Mouse (Mus musculus) embryonic facial prominence, embryonic 15.5 days (tissue): ENCODE results near the gene Zfand4. TPM values are rescaled to one million over a fixed set of nuclear protein-coding genes. Genes with fewer than 3 reads are reported as not detected.

ENCODE experiments used
- ATAC-seq: fragments of 200-750 bp; cut with Nextera tagmentation; 2 replicates; pipeline ENCODE4 v1.8.0; 2017; ENCODE audit warnings: low read depth, moderate TSS enrichment; ENCODE audit not compliant: insufficient number of reproducible peaks, low FRiP score, low TSS enrichment
- H3K27ac ChIP-seq: fragments of 300-500 bp; sonication (generic); replicated peaks from 2 replicates; pipeline ENCODE4 v1.5.1; 2015; ENCODE audit warnings: mild to moderate bottlenecking, inconsistent platforms
- H3K27me3 ChIP-seq: fragments of 300-500 bp; sonication (generic); 2 replicates; pipeline ENCODE4 v1.6.1; 2015; ENCODE audit warnings: inconsistent platforms
- H3K36me3 ChIP-seq: fragments of 300-500 bp; sonication (generic); 2 replicates; pipeline ENCODE4 v1.6.1; 2015; ENCODE audit warnings: mild to moderate bottlenecking, inconsistent platforms
- H3K4me1 ChIP-seq: fragments of 300-500 bp; sonication (generic); 2 replicates; pipeline ENCODE4 v1.6.1; 2015; ENCODE audit warnings: inconsistent platforms
- H3K4me2 ChIP-seq: fragments of 300-500 bp; sonication (generic); replicated peaks from 2 replicates; pipeline ENCODE4 v1.6.1; 2015; ENCODE audit warnings: mild to moderate bottlenecking, inconsistent platforms
- H3K4me3 ChIP-seq: fragments of 300-500 bp; sonication (generic); replicated peaks from 2 replicates; pipeline ENCODE4 v1.5.1; 2015; ENCODE audit warnings: mild to moderate bottlenecking, inconsistent platforms
- H3K9ac ChIP-seq: fragments of 300-500 bp; sonication (generic); 2 replicates; pipeline ENCODE4 v1.6.1; 2015; ENCODE audit warnings: inconsistent platforms
- H3K9me3 ChIP-seq: fragments of 300-500 bp; sonication (generic); replicated peaks from 2 replicates; pipeline ENCODE4 v1.6.1; 2016; ENCODE audit warnings: inconsistent platforms
- WGBS: fragments of 180-500 bp; shearing (Covaris S2); methylation state at CpG from one replicate; pipeline ENCODE4 v1.1.7; 2015; 5-methylcytosine and 5-hydroxymethylcytosine counted together
- polyA plus RNA-seq: library from polyadenylated mRNA; unstranded; fragments of >200 nt; fragmentation: Nextera tagmentation; extraction: Ambion mirVana; gene quantifications from 2 replicates; pipeline ENCODE4 v1.2.1, GENCODE M21; 2015

Zfand4 gene
- polyA plus RNA-seq, 1 experiment from 2014 or later: 10.3 TPM

DNA sequence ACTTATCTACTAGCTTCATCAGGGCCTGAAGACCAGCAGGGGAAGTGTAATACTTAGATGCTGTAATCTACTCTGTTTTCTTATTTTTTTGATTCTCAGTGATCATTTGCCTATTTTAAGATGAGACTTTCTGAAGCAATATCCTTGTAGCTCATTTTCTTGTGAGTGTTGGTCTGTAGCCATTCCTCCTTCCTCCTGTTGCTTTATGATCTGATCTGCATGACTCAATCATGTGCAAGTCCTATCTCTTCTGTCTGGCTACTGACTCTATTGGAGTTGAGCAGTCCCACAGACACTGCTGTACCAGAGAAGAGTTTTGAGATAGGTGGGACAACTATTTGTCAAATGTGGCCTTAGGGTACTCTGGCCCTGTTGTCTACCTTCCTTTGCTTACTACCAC lies 110.6 kb downstream of the Zfand4 start:
- Histone ChIP-seq H3K27me3 (no peaks in the 10 kb centered on the region), H3K9me3 (no peaks in the 10 kb centered on the region), H3K27ac (no peak overlapping the region), H3K36me3 (0 out of 2 replicates have a peak, but pooled peaks cover 4% of the 10 kb centered on the region), H3K4me1 (no peaks in the 10 kb centered on the region), H3K4me2 (no peak overlapping the region), H3K9ac (no peak overlapping the region), H3K4me3 (no peak overlapping the region)
- no peak for ATAC-seq

GRCm38 (mm10) chr6:116378892-116379291 lies 114.9 kb downstream of the Zfand4 start:
- WGBS: 85% methylated on average over 7 of the region's 7 CpGs
- H3K9me3 ChIP-seq: no peaks in the 10 kb centered on the region

More at GRCm38 (mm10) chr6:116378892-116379291, 114.9 kb downstream of the Zfand4 start:
- Histone ChIP-seq H3K36me3 (0 out of 2 replicates have a peak, but pooled peaks cover 4% of the 10 kb centered on the region), H3K4me1 (no peaks in the 10 kb centered on the region), H3K27me3 (no peaks in the 10 kb centered on the region), H3K4me2 (no peak overlapping the region), H3K27ac (no peak overlapping the region), H3K9ac (no peak overlapping the region), H3K4me3 (no peak overlapping the region)
- no peak for ATAC-seq

Other genes with a start within 250 kb of the Zfand4 start
- gene Tmcc1, start 70.7 kb upstream of the Zfand4 start, polyA plus RNA-seq: 13.6 and 16.9 TPM in 2 replicates
- gene Washc2, start 56.2 kb upstream of the Zfand4 start, polyA plus RNA-seq: 47.0 and 47.1 TPM in 2 replicates
- 30.1 and 30.5 TPM in 2 replicates for gene March8, start 73.8 kb downstream of the Zfand4 start, polyA plus RNA-seq
- 2.3 TPM in 2 replicates for gene Alox5, start 197.0 kb downstream of the Zfand4 start, polyA plus RNA-seq
- not detected in 2 replicates for gene Olfr211, start 224.9 kb downstream of the Zfand4 start, polyA plus RNA-seq
- not detected in 2 replicates for gene Olfr212, start 242.3 kb downstream of the Zfand4 start, polyA plus RNA-seq